Mouse (Mus musculus): Measurements from ENCODE around the gene Lrrc75b.
A peak's percentile ranks its signal among the peaks of the same experiment; 100 is the strongest.
"Not testable (repeated sequence)": the region's sequence is repeated elsewhere in the genome, so short reads cannot be mapped to it uniquely, and the experiment has no call there.

Lrrc75b gene

DNA sequence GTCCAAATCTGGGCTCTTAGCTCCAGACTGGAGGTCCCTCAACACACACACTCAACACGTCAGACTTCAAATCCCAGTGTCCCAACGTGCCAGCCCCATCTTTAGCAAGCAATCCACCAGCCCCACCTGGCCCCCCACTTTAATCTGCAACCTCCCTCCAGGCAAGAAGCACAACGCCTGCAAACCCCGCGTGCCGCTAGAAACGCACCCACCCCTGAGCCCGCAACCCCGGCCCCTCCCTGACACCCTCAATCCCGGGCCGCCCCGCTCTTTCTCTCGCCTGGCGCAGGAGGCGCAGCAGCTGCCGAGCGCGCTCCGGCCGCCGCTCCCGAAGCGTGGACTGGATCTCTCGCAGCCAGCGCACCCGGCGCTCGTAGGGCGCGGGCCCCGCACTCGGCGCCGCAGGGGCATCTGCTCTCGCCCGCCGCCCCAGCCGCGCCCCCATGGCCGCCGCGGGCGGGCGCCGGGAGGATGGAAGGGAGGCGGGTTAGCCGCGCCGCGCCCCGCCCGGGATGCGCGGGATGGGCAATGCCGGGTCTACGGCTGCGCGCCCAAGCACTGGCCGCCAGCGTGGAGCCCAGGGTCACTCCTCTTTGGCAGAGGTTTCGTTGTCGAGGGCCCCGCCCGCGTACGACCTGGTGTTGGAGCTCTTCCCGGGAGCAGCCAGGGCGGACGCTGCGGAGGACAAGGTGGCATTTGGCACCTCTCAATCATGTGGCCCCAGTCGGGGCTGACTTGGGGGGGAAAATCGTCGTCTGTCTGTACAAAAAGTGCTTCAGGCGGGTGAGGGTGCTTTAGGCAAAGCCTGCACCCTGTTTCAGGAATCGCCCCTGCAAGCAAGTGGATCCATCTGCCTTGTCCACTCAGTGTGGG lies at the start of gene Lrrc75b:
Gene Lrrc75b (minus strand): TSS at position 655 of the 873 bp plus-strand sequence.
- peak; percentile 77 for DNase-seq

DNA sequence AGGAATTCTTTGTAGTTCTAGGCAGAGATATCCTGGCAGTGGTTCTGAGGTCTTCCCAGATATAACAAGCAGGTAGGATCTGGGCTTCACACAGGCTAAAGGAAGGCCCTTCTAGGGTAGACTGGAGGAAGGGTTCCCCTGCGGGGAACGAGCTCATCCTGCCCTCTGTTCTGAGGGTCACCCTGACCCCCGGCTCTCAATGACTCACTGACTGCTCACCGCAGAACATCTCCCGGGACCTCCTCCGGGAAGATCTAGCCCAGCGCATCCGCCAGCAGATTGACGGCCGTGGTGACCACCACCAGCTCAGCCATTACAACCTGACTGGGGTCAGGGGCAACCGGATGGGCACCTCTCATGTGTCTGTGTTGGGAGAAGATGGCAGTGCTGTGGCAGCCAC lies 48.8 kb upstream of the Lrrc75b start:
- no peak for DNase-seq

DNA sequence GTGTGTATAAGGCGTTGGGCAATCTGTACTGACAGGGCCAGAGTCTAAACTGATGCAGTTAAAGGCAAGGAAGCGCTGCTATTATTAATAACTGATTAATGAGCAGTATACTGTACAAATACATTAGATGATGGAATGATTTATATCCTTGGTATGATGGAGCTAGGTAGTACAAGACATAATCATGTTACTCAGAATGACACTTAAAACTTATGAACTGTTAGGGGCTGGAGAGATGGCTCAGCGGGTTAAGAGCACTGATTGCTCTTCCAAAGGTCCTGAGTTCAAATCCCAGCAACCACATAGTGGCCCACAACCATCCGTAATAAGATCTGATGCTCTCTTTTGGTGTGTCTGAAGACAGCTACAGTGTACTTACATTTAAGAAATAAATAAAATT lies 47.1 kb upstream of the Lrrc75b start:
- no peak for DNase-seq

DNA sequence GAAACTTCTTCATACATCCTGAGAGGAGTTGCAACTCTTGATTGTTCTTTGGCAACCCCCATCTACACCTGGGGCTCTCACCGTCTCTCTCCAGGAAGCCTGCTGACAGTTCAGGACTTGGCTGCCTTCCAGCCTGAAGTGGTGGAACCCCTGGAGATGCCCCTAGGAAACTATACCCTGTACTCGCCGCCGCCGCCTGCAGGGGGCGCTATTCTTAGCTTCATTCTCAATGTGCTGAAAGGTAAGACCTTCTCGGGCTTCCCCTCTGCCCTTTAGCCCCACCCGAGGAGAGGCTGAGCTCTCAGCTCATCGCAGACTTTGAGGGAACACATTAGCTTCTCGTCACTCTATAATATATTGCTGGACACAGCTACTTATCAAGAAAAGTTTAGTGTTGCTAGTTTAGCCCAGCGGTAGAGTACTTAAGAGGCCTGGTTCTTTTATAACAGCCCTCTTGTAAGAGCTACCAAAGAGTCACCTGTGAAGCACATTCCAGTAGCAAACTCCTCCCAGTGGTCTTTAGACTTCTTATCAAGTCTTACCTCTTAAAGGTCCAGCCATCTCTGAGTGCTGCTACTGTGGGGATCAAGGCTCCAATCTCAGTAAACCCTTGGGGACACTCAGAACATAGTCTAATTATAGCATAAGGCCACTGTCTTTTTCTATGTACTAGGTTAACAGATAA lies 45.2 kb upstream of the Lrrc75b start:
- no peak for DNase-seq

DNA sequence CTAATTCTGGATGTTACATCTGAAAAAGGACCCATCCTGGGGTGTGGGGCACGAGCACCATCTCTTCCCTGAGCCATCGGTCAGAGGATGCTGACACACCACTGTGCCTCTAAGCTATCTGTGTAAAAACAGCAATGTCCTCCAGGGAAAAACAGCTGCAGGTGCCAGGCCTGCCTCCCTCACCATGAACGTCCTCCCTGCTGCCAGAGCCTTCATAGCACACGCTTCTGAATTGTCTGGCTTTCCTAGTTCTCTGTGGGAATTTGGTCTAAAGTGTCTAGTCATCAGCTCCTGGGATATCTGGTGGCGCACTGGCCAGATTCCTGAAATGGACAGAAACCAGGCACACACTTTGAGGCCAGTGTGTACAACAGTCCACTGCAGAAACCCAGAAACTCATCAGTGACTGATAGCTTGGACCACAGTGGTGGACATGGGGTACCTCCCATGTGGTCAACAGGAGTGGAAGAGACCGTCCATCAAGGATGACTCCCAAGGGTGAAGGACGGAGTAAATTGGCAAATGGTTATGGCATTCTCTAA lies 40.1 kb upstream of the Lrrc75b start:
- no peak for DNase-seq

DNA sequence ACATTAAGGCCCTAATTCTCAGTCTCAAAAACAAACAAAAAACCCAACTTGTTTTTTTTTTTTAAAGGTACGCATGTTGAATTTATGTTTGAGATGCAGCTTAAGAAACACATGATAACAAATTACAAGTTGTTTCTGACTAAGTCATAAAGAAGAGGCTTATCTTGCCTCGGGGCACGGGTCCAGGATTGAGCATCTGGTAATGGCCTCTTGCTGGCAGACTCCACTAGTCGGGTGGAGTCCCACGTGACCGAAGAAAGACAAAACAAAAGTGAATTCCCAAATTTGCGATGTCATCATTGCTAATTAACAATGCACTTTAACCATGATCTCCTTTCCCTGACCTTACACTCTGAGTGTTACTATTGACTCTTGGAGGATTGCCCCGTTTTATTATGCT lies 35.9 kb upstream of the Lrrc75b start:
- peak; percentile 25 for DNase-seq

DNA sequence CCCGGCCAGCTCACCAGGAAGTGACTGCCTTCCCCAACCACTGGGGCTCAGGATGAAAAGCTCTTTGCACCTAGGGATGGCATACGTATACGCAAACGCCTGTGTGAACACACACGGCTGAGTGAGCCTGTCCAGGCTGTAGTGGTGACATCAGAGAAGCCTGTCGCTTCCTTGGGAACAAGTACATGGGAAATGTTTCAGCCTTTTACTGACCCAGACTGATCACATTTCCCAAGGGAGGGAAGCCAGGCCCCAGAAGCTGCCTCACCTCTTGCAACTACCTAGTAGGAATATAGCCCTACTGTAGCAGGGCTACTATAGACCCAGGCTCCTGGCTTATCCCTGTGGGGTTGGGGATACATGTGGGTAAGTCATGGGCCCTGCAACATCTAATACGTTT lies 32.5 kb upstream of the Lrrc75b start:
- no peak for DNase-seq

DNA sequence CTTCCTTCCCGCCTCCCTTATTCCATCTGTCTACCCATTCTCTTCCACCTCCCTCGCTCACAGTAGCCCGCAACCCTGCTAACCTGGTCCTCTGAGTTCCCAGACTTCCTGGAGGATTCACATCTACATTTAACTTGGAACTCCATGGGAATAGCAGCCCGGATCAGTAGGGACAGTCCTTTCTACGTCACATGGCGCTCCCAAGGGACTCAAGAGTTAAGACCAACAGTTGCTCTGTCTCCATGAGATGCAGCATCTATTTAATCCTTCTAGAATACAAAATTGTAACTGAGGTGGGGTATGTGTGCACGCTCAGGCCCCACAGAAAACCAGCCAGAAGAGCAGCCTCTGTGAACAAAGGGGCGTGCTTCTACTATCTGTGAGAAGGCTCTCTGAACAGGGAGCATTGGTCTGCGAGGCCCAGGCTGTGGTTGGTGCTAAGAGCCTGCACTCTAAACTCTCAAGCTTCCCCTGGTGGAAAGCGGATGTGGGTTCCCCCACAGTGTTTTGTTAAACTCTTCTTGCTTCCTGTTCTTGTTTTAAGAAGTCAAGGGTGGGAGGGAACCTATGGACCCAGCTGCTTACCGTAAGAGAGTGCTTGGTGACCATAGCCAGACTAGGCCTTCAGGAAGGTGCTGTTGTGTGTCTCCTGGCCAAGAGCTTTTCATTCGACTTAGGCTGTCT lies 31.2 kb upstream of the Lrrc75b start:
- no peak for DNase-seq

DNA sequence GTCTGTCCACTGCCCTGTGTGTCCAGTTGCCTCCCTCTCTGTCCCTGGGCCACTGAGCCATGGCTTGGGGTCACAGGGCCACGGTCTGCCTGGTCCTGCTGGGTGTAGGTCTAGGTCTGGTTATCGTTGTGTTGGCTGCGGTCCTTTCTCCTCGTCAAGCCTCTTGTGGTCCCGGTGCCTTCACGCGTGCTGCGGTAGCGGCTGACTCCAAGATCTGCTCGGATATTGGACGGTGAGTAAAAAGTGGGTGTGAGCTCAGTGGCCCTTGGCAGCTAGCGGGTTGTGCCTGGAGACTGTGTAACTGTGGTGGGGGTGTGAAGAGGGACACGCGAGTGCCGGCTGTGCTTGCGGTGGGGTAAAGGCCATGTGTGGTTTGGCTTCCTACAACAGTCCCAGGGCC lies 29.5 kb upstream of the Lrrc75b start:
- no peak for DNase-seq

DNA sequence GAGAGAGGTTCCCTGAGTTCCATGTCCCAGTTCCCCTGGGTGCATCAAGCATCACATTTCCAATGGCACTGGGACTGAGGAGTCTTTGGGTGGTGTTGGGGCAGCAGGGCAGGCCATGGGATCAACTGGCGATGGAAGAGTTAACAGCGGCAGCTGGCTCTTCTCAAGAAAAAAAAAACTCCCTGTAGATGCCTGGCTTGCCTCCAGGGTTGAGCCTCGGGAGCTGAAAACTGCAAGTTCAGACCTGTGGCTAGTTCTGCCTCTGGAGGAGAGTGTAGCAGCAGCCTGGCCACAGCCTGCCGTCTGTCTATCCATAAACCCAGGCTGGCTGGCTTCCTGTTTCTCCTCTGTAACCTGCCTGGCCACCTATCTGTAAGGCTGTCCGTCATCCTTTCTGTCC lies 29.0 kb upstream of the Lrrc75b start, which contains the start of gene Ggt5:
Gene Ggt5 (plus strand): TSS at position 212 of the 400 bp plus-strand sequence.
- no peak for DNase-seq

DNA sequence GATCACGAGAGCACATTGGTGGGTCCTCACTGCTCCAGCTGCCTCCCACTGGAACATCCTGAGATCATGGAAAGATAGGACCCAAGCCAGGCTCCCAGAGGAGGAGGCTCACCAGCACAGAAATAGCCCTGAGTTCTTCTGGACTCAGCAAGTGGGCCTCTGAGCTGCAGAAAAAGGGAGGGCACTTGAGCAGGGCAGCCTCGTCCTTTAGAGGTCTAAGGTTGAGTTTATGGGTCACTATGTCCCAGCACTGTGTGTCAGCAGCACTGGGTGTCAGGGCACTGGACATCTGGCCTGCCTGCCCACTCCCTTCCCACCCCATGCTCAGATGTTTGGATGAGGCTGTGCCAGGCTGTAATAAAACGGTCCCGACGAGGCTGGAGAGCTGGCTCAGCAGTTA lies 28.2 kb upstream of the Lrrc75b start:
- DNase-seq = no peak

DNA sequence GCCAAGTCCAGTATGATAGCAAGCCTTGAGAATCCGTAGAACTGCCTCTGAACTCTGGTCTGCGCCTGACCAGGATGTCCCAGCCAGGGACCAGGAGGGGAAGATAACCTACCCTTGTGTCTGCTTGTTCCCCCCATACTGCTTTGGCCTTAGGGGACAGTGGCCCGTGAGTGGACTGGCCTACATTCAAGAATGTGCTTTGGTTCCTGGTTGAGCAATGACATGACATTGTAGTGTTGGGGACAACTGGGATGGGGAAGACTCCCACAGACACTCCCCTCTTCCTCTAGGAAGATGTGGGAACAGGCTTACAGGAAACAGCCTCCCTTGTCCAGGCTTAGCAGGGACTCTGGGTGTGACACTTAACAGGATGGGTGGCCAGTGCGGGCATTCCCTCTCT lies 27.7 kb upstream of the Lrrc75b start:
- no peak for DNase-seq

DNA sequence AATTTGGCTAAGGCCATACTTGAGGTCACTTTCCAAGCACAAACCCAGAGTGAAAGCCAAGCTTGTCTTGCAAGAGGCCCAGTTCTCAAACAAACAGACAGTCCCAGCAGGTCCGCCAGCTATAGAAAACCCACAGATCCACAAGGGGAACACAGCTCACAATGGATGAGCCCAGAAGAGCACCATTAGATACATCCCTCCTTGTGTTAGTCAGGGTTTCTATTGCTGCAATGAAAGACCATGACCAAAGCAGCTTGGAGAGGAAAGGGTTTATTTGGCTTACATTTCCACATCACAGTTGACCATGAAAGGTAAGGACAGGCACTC lies 26.4 kb upstream of the Lrrc75b start:
- DNase-seq = no peak

DNA sequence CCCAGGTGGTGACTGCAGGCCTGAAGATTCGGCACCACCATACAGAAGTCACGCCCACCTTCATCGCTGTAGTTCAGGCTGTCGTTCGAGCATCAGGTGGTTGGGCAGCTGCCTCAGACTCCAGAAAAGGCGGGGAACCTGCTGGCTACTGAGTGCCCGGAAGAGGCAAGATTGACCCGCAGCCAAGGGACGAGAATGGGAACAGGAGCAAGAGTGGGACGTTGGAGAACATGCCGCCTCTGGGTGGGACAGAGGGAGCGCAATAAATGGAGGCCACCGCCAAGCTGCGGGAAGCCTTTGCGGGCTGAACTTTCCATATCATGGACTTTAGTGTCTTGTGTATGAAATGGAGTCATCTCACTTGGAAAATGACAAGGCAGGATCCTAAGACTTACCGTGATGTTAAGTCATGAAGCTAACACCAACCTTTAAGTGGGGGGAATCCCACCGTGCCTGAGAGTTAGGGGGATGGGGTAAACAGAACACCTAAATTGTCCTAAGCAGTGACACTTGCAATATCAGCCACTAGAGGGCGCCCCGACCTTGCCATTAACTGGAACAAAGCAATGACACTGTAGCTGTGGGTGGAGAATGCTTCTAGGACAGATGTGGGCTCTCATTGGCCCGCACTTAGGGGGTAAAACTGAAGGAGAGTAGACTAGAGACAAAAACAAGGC lies 25.9 kb upstream of the Lrrc75b start:
- peak; percentile 80 for DNase-seq

DNA sequence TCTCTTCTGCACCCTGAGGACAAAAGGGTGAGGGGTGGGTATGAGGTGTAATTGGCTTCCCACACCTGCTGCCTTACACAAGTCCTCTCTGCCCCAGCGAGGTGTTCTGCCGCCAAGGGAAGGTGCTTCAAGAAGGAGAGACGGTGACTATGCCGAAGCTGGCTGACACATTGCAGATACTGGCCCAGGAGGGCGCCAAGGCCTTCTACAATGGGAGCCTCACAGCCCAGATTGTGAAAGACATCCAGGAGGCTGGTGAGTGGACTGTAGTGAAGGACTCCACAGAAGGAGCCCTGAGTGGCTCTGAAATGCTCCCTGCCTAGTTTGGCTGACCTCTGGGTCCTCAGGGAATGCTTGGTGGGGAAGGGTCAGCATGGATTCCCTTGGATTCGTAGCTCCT lies 19.0 kb upstream of the Lrrc75b start:
- DNase-seq = no peak

DNA sequence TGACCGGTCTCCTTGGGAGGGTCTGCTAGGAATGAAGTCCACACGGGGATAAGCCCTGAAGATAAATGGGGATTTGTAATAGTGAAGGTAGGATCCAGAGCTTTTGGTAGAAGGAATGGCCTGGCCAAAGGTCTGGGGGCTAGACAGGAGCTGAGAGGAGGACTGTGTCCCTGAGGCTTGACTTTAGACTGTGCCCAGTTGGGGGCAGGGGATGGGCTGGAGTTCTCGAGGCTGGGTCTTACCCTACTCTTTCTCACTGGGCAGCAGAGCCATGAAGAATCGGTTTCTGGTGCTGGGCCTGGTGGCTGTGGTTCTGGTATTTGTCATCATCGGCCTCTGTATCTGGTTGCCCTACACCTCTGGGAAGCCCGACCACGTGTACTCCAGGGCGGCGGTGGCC lies 13.8 kb upstream of the Lrrc75b start:
- DNase-seq = no peak

DNA sequence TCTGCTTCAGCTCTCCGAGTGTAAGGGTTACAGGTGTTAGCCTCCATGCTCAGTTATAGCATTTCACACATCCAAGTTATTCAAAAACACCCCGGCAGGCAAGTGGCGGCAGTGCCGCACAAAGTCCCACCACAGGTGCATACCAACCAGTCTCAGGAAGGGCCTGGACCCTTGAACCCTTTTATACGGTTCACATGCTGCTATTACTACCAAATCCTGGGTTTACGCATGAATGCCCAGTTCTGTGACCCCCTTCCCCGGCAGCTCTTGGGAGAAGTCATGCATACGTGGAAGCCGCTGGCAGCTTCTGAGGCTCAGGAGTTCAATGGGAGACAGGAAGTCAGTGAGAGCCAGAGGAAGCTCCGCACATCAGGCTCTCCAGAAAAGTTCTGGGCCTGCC lies 13.1 kb upstream of the Lrrc75b start:
- DNase-seq = no peak

DNA sequence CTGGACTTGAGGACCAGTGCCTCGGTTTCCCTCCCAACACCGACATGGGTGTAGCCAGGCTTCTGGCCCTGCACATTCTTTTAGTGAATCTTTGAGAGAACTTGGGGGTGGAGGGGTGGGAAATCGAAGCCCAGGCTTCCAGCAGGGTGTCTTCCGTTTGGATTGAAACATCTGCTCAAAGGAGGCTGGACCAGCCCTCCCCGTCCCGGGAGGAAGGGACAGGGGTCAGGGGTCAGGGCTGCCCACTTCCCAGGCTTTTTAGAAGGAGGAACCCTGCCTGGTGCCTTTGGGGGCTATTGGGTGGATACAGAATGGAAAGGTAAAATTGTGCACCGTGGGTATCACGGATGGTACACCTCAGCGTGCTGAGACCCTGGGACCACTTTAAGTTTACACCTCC lies 11.8 kb upstream of the Lrrc75b start:
- no peak for DNase-seq

DNA sequence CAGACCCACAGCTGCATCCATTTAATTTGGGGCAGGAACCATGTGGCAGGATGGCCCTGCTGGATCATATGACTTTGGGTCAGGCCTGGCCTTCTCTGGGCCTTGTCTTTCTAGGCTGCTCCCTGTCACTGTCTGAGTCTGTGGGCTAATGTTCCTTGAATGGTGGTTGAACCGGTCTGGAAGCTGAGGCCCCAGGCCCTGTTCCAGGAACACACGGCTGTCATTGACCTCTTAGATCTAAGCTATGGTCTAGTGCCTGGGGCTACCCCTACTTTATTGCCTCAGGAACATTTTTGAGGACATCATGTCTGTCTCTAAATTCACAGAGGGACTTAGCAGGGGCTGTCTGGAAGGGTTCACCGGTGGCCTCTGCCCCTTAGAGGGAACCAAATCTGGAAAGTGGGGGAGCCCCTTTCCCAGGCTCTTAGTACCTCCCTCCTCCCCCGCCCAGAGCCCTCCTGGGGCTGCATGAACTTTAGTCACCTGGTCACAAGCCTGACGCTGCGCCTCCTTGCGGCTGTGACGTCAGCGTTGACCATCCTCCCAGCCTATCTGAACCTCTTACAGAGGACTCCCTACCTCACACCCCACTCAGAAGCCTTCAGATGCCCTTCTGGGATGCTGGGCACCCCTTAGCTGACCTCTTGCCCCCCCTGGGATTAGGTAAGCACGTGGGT lies 11.0 kb upstream of the Lrrc75b start:
- DNase-seq = no peak

DNA sequence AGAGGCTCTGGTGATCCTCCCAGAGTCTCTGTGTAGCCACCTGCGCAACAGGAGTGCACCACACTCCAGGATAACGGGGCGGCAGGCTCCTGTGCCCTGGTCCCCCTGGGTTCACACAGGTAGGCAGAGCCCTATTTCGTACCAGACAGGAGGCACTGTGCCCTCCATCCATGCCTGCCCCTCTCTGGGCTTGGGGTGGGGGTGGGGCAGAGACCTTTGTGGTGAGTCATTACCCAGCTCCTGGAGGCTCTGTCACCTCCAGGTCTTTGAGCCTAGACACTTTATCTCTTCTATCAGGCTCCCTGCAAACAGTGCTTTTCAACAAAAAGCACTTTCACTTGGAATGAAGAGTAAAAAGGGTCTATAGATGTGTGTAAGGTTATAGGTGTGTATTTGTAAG lies 8.7 kb upstream of the Lrrc75b start:
- no peak for DNase-seq

DNA sequence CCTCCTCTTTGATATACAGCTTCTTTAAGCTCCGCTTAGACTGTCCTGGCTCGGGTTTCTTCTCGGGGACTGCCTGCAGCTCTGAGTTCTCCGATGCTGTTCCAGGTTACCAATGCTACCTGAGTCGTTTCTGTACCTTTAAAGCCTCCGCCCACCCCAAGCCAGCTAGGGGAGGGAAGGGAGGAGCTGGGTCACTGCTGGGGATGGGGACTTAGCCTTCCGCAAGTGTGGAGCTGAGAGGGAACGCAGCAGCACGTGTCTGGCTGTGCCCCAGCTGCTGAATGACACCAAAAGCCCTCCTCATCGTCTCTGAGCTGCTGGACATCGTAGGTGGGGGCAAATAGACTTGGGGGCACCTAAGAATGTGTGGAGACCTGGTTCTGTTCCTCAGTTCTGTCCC lies 8.3 kb upstream of the Lrrc75b start:
- no peak for DNase-seq

DNA sequence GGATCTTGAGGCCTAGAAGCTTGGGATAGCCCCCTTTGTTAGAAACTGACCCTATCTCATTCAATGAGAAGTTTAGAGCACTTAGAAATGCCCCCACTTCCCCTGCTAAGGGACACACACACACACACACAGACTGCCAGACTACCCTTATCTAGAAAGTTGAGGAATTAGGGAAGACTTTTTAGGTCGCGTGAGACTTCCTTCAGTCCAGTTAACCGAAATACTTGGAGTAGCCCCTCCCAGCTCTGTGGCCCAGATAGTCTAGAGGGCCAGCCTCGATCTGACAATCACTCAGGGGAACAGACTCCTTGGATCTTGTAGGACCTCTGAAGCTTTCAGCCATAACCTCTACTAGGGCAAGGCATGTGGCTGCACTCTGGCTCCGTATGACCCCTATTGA lies 7.9 kb upstream of the Lrrc75b start:
- no peak for DNase-seq

DNA sequence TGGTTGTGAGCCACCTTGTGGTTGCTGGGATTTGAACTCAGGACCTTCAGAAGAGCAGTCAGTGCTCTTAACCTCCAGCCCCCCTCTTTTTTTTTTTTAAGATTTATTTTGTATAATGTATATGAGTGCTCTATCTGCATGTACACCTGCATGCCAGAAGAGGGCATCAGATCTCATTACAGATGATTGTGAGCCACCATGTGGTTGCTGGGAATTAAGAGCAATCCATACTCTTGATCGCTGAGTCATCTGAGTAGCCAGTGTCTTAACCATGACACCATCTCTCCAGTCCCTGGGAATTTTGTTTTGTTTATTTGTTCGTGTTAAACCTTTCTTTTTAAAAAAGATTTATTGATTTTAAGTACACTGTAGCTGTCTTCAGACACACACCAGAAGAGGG lies 6.6 kb upstream of the Lrrc75b start:
- DNase-seq = not testable (repeated sequence)
